Mouse (Mus musculus) embryonic stem cell, embryonic (primary cell): Measurements from ENCODE around the gene AC140267.1.

Source experiments
- CTCF ChIA-PET, 4 experiments: fragments of 300-600 bp in 2 of 4; fragments of 350-600 bp in 2 of 4; sonication (Branson Sonifier 250); formaldehyde crosslinking; loops; one replicate each; lab custom pipeline; 2022; ENCODE audit warnings: inconsistent platforms in 2 of 4; lab: Charles Lee
- POLR2A ChIA-PET, 4 experiments: fragments of 300-600 bp in 2 of 4; fragments of 350-600 bp in 2 of 4; sonication (Branson Sonifier 250); formaldehyde crosslinking; loops; one replicate each; lab custom pipeline; 2022; ENCODE audit warnings: antibody characterized with exemption in 4 of 4, inconsistent platforms in 1 of 4; lab: Charles Lee

AC140267.1 gene

DNA sequence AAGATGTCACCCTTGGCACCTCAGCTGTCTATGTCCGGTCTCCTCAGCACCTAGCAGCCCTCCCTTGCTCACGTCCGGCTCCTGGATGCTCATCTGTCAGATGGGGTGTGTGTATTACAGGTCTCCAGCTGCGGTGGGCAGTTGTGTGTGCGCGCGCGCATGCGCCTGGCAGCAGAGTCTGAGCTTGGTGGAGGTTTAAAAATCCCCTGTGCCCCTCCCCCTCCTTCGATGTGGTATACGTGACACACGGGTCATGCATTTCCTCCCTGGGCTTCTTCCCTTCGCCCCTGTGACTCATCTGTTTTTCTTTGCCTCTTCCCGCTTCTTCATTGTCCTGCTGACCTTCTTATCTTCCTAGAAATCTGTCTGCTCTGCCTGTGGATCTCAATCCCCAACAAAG is 16.4 kb upstream of the AC140267.1 start:
- ChIA-PET POLR2A (interaction anchor here (0.5 to 9.2 kb wide), 95 partner anchors 8 to 673 kb away, joined by 3 to 167 read pairs (median 5); partner anchors contain the start of genes Atf4 (in 3 of the 4), Mief1 (in 3 of the 4), Rps19bp1 (in 3 of the 4) and Mgat3 (in 2 of the 4)), CTCF (interaction anchor here (0.6 to 2.6 kb wide), 15 partner anchors 9 to 714 kb away, joined by 3 to 13 read pairs (median 3); partner anchors contain the start of genes Kcnj4 (in 1 of the 4), Mief1 (in 1 of the 4) and Syngr1 (in 1 of the 4))

GRCm38 (mm10) chr15:80219705-80220657 is 15.7 kb upstream of the AC140267.1 start:
- ChIA-PET CTCF (interaction anchor here (0.6 to 2.6 kb wide), 18 partner anchors 8 to 715 kb away, joined by 3 to 13 read pairs (median 4); partner anchors contain the start of genes Kcnj4 (in 1 of the 4), Mief1 (in 1 of the 4), Pdgfb (in 1 of the 4) and Syngr1 (in 1 of the 4)), POLR2A (interaction anchor here (0.5 to 9.2 kb wide), 108 partner anchors 8 to 673 kb away, joined by 3 to 167 read pairs (median 4); partner anchors contain the start of genes Atf4 (in 3 of the 4), Mief1 (in 3 of the 4), Rps19bp1 (in 3 of the 4) and Mgat3 (in 2 of the 4))

DNA sequence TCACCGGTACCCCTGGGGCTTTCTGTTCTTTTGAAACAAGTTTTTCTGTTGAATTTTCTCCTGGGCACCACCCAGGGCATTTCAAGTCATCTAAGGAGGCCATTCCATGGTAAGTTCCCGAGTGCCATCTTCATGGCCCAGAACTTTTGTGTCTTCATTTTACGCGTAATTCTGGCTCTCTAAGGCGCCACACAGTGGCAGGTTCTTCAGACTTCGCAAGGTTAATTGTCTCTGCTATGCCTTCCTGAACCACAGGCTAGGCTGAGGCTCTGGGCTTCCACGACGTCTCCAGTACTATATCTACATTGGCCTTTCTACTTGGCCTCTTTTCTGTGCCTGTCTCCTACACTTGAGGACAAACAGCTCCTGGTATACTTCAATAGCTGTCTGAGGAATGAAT is 14.6 kb upstream of the AC140267.1 start:
- ChIA-PET CTCF (interaction anchor here (0.5 to 2.6 kb wide), 10 partner anchors 12 to 1600 kb away, joined by 3 to 13 read pairs (median 4); partner anchors contain the start of genes Mief1 (in 1 of the 4) and Tab1 (in 1 of the 4)), POLR2A (interaction anchor here in 3 of 4 experiments (0.7 to 9.2 kb wide), 20 partner anchors 8 to 318 kb away, joined by 3 to 167 read pairs (median 11); partner anchors contain the start of genes Atf4 (in 3 of the 3), Mgat3 (in 1 of the 3), Mief1 (in 1 of the 3) and Rpl3 (in 1 of the 3))

GRCm38 (mm10) chr15:80223751-80224150 is 11.9 kb upstream of the AC140267.1 start:
- CTCF ChIA-PET, result interaction anchor here in 3 of 4 experiments (0.6 to 2.7 kb wide), 13 partner anchors 8 to 466 kb away, joined by 3 to 27 read pairs (median 8); partner anchors contain the start of genes Mief1 (in 1 of the 3), Rpl3 (in 1 of the 3) and Syngr1 (in 1 of the 3)
- POLR2A ChIA-PET, result interaction anchor here in 3 of 4 experiments (0.5 to 2.2 kb wide), 14 partner anchors 10 to 143 kb away, joined by 3 to 34 read pairs (median 5); partner anchors contain the start of genes Atf4 (in 3 of the 3) and Mief1 (in 2 of the 3)

DNA sequence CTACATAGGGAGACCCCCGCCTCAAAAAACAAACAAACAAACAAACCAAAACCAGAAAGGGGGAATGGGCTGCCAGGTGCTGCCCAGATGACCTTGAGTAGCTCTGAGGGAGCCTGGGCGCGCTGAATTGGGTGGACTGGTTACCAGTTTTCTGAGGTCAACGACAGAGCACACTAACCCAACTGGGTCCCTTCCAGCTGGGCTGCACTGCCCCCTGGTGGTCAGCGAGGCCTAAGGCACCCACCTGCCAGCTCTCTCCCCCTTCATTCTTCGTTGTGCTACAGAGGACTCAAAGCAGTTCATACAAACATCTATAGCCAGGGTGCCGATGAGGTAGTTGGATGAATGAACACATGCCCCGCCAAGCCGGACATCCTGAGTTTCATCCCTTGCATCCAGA is 10.4 kb upstream of the AC140267.1 start:
- CTCF ChIA-PET, result interaction anchor here (0.5 to 2.7 kb wide), 86 partner anchors 8 to 1162 kb away, joined by 3 to 27 read pairs (median 4); partner anchors contain the start of genes Mief1 (in 3 of the 4), Tab1 (in 2 of the 4), AC140267.1 (in 1 of the 4) and Ankrd54 (in 1 of the 4)
- POLR2A ChIA-PET, result interaction anchor here (0.5 to 2.2 kb wide), 44 partner anchors 8 to 285 kb away, joined by 3 to 34 read pairs (median 5); partner anchors contain the start of genes Atf4 (in 3 of the 4), Mief1 (in 2 of the 4), AC140267.1 (in 1 of the 4) and Mgat3 (in 1 of the 4)

GRCm38 (mm10) chr15:80225796-80226195 is 9.8 kb upstream of the AC140267.1 start:
- CTCF ChIA-PET, result interaction anchor here (0.6 to 2.7 kb wide), 63 partner anchors 8 to 717 kb away, joined by 3 to 27 read pairs (median 4); partner anchors contain the start of genes Mief1 (in 3 of the 4), Tab1 (in 2 of the 4), AC140267.1 (in 1 of the 4) and Mgat3 (in 1 of the 4)
- POLR2A ChIA-PET, result interaction anchor here in 3 of 4 experiments (0.5 to 2.2 kb wide), 30 partner anchors 8 to 285 kb away, joined by 3 to 34 read pairs (median 5); partner anchors contain the start of genes Atf4 (in 3 of the 3), Mief1 (in 2 of the 3), Mgat3 (in 1 of the 3) and Rpl3 (in 1 of the 3)

GRCm38 (mm10) chr15:80228071-80228800 is 7.4 kb upstream of the AC140267.1 start:
- CTCF ChIA-PET, result interaction anchor here (0.6 to 1.7 kb wide), 13 partner anchors 9 to 928 kb away, joined by 3 to 11 read pairs (median 3); partner anchors contain the start of gene Tab1 (in 1 of the 4)
- POLR2A ChIA-PET, result interaction anchor here (0.6 to 14.1 kb wide), 47 partner anchors 8 to 482 kb away, joined by 3 to 380 read pairs (median 4); partner anchors contain the start of genes Atf4 (in 3 of the 4), Rps19bp1 (in 3 of the 4), Cbx7 (in 1 of the 4) and Mgat3 (in 1 of the 4)

GRCm38 (mm10) chr15:80232331-80232730 is 3.3 kb upstream of the AC140267.1 start:
- POLR2A ChIA-PET, result interaction anchor here in 3 of 4 experiments (0.6 to 14.1 kb wide), 16 partner anchors 7 to 478 kb away, joined by 3 to 439 read pairs (median 9); partner anchors contain the start of genes Atf4 (in 2 of the 3), Mgat3 (in 1 of the 3) and Tnrc6b (in 1 of the 3)

DNA sequence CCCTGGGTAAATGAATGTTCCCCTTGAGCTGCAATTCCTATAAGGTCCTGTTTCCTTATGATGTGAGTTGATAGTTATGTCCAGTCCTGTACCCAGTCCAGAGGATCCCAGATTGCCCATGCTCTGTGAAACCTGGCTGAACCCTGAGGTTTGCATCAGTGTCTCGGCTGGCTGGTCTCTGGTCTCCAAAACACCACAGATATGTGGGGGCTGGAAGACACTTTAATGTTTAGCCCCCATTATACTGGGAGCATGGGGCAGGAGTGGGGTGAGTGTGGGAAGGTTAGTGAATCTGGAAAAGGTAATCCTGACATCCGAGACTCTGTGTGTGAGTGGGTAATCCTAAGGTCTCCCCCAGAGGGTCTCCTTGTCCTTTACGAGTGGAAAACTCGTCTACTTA is 2.6 kb upstream of the AC140267.1 start:
- POLR2A ChIA-PET, result interaction anchor here (0.6 to 14.1 kb wide), 109 partner anchors 8 to 1914 kb away, joined by 3 to 439 read pairs (median 5); partner anchors contain the start of genes Atf4 (in 4 of the 4), Rps19bp1 (in 3 of the 4), Mgat3 (in 2 of the 4) and Tab1 (in 2 of the 4)
- CTCF ChIA-PET, result interaction anchor here (0.5 to 1.9 kb wide), 26 partner anchors 8 to 1789 kb away, joined by 3 to 17 read pairs (median 4); partner anchors contain the start of genes Atf4 (in 2 of the 4), Gtpbp1 (in 1 of the 4), Rps19bp1 (in 1 of the 4) and Syngr1 (in 1 of the 4)

More at GRCm38 (mm10) chr15:80232331-80232730, 3.3 kb upstream of the AC140267.1 start:
- CTCF ChIA-PET, result interaction anchor here in 2 of 4 experiments (1.8 to 1.9 kb wide), 2 partner anchors 28 to 166 kb away, joined by 5 read pairs; no protein-coding TSS in a partner anchor

DNA sequence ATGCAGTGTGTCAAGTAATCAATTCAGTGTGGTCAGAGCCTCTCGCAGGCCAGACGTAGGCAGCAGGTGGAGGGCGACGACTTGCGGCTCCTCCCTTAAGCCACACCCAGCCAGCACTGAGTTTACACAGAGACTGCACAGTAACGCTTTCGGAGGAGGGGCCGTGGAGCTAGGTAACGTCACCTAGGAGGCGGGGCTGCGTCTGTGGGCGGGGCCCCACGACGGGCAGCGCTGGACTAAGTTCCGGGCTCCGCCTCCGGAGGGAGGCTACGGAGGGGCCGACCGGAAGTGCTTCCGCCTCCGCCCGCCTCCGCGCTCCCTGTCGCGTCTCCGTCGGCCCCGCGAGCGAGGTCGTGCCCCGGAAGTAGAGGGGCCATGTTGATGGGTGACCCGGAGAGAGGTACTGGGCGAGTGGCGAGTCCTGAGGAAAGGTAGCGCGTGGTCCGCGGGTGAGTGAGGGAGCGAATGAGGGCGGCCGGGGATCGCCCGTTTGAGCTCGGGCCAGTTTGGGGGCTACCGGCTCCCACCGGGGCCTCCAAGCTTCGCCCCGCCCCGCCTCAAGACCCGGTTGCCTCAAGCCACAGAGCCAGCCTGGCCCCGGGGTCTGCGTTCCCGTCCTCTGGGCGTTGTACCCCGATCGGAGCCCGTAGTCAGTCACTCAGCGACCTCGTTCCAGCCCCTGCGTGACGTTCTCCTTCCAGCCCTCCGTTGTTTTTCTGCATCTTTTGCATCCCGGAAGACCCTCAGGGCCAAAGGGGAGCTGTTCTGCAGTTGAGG is 1.7 kb upstream of the AC140267.1 start, which contains the start of gene Mief1:
TSS of gene Mief1 (plus strand) at position 286 of the 777 bp plus-strand sequence.
- CTCF ChIA-PET, result interaction anchor here (0.5 to 1.9 kb wide), 32 partner anchors 9 to 1788 kb away, joined by 3 to 17 read pairs (median 4); partner anchors contain the start of genes Atf4 (in 2 of the 4), Gtpbp1 (in 1 of the 4), Rpl3 (in 1 of the 4) and Rps19bp1 (in 1 of the 4)
- POLR2A ChIA-PET, result interaction anchor here (0.5 to 14.1 kb wide), 134 partner anchors 9 to 1933 kb away, joined by 3 to 439 read pairs (median 5); partner anchors contain the start of genes Atf4 (in 4 of the 4), Rps19bp1 (in 3 of the 4), Mgat3 (in 2 of the 4) and Tab1 (in 2 of the 4)

- ChIA-PET POLR2A (interaction anchor here (0.6 to 11.0 kb wide), 19 partner anchors 9 to 165 kb away, joined by 3 to 181 read pairs (median 4); partner anchors contain the start of genes Mief1 (in 3 of the 4), Atf4 (in 2 of the 4), AC140267.1 (in 1 of the 4) and Rps19bp1 (in 1 of the 4)), CTCF (interaction anchor here in 3 of 4 experiments (0.6 to 1.5 kb wide), 5 partner anchors 10 to 23 kb away, joined by 3 read pairs; partner anchors contain the start of gene Rps19bp1 (in 1 of the 3))
Observed at GRCm38 (mm10) chr15:80248135-80248534, 12.5 kb downstream of the AC140267.1 start.

DNA sequence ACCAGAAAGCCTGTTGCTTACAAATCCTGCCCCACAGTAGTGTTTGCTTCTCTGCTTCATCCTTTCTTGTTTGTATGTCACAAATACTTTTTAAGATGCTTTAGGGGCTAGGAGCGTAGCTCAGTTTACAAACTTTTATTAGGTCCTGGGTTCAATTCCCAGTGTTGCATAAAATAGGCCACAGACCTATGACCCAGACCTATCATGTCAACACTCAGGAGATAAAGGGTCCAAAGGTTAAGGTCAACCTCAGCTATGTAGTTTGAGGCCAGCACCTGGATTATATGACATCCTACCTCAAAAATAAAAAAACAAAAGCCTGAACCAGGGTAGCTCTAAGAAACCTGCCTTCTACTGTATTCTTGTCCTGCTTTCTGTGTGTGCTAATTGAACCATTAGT is 13.0 kb downstream of the AC140267.1 start:
- CTCF ChIA-PET, result interaction anchor here in 3 of 4 experiments (0.7 to 1.5 kb wide), 5 partner anchors 10 to 24 kb away, joined by 3 to 5 read pairs (median 3); partner anchors contain the start of gene Rps19bp1 (in 1 of the 3)
- POLR2A ChIA-PET, result interaction anchor here (0.6 to 11.0 kb wide), 18 partner anchors 9 to 166 kb away, joined by 3 to 181 read pairs (median 5); partner anchors contain the start of genes Atf4 (in 2 of the 4), Mief1 (in 2 of the 4), AC140267.1 (in 1 of the 4) and Rps19bp1 (in 1 of the 4)

DNA sequence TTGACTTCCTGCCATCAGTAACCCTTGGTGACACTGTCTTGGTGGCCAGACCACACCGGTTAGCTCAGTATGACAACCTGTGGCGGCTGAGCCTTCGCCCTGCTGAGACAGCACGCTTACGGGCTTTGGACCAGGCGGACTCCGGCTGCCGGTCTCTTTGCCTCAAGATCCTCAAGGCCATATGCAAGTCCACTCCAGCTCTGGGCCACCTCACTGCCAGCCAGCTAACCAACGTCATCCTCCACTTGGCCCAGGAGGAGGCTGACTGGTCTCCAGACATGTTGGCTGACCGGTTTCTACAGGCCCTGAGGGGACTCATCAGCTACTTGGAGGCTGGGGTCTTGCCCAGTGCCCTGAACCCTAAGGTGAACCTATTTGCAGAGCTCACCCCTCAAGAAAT is 14.0 kb downstream of the AC140267.1 start:
- ChIA-PET POLR2A (interaction anchor here in 3 of 4 experiments (0.6 to 11.0 kb wide), 13 partner anchors 8 to 460 kb away, joined by 3 to 181 read pairs (median 6); partner anchors contain the start of genes Mief1 (in 3 of the 3), Atf4 (in 2 of the 3), AC140267.1 (in 1 of the 3) and Rps19bp1 (in 1 of the 3)), CTCF (interaction anchor here in 2 of 4 experiments (1.2 to 1.7 kb wide), 2 partner anchors 11 kb away, joined by 4 to 5 read pairs; no protein-coding TSS in a partner anchor)

GRCm38 (mm10) chr15:80250586-80250985 is 15.0 kb downstream of the AC140267.1 start:
- CTCF ChIA-PET, result interaction anchor here in 3 of 4 experiments (0.5 to 1.7 kb wide), 3 partner anchors 10 to 14 kb away, joined by 4 to 11 read pairs (median 4); partner anchors contain the start of gene Rps19bp1 (in 2 of the 3)

More at GRCm38 (mm10) chr15:80250586-80250985, 15.0 kb downstream of the AC140267.1 start:
- POLR2A ChIA-PET, result interaction anchor here in 3 of 4 experiments (0.6 to 11.0 kb wide), 10 partner anchors 7 to 168 kb away, joined by 3 to 181 read pairs (median 6); partner anchors contain the start of genes Atf4 (in 2 of the 3), Mief1 (in 2 of the 3) and Rps19bp1 (in 1 of the 3)
